Mouse (Mus musculus) small intestine, adult 2 months (tissue): Measurements from ENCODE around the gene Kctd20.

Source experiments
- CTCF ChIP-seq: fragments of 200-500 bp; IDR thresholded peaks from 2 replicates; pipeline ENCODE4 v1.5.1; 2012; ENCODE audit warnings: low read depth, mild to moderate bottlenecking, control low read depth, inconsistent platforms, low read length, moderate library complexity, mixed read lengths; ENCODE audit not compliant: insufficient replicate concordance, insufficient read length; ENCODE audit errors: extremely low read depth
- POLR2A ChIP-seq: fragments of 200-500 bp; IDR thresholded peaks from 2 replicates; pipeline ENCODE4 v1.6.1; 2012; ENCODE audit warnings: low read depth, mild to moderate bottlenecking, control low read depth, inconsistent platforms, low read length, moderate library complexity

- no peak for TF ChIP-seq CTCF
- TF ChIP-seq POLR2A, result no peak
These were observed 56.5 kb downstream of the Kctd20 start for GRCm38 (mm10) chr17:29008326-29008650.
